ENCODE assay signal across 15 mouse cellular contexts in genomic region chr14:31410123-31410724, GRCm38 (mm10). TPM values are rescaled to one million over a fixed set of nuclear protein-coding genes. Genes with fewer than 3 reads are reported as not detected.
DNase-seq lines count a peak whose midpoint lies in the region; ATAC-seq and TF ChIP-seq lines count a peak whose summit lies in the region.
"Had no signal": no experiment of that assay in that cellular context is flagged by ENCODE, and none has a peak within 500 bp of the region (broad histone marks: within the 10 kb centered on the region; RNA-seq: fewer than 3 reads in every experiment).

No protein-coding gene starts in this region.

- TF ChIP-seq RAD21 in CH12.LX (IDR thresholded peaks at IDR 0.05; ENCODE audit: low read depth, low read length) = no peak

- 0 out of 2 replicates have a peak overlapping the region, but pooled peaks have one; percentile 18 for H3K4me2 ChIP-seq in CH12.LX (ENCODE audit: insufficient read depth, low read depth, poor library complexity, severe bottlenecking)
- H3K4me2 ChIP-seq in liver, postnatal 0 days (ENCODE audit: low read depth, low read length) = 0 out of 2 replicates have a peak overlapping the region, but pooled peaks have one; percentile 13
- H3K4me2 ChIP-seq: forebrain, embryonic 15.5 days; midbrain, embryonic 12.5 days had no signal

- no peak for TF ChIP-seq POLR2A in CH12.LX (IDR thresholded peaks at IDR 0.05; ENCODE audit: low read depth, low read length)

- peak overlapping the region; percentile 87 for H3K27ac ChIP-seq in heart, embryonic 10.5 days
- H3K27ac ChIP-seq in left cerebral cortex, adult 2 months = peak overlapping the region; percentile 75
- peak overlapping the region; percentile 8 for H3K27ac ChIP-seq in CH12.LX (ENCODE audit: insufficient read depth, low read depth)
- peak overlapping the region; percentile 89 for H3K27ac ChIP-seq in liver, postnatal 0 days (ENCODE audit: low read depth)
- H3K27ac ChIP-seq: forebrain, embryonic 15.5 days; macrophage; midbrain, embryonic 12.5 days had no signal

- H3K79me2 ChIP-seq in CH12.LX (replicated peaks; ENCODE audit: control insufficient read depth, extremely low read depth, insufficient read depth, poor library complexity, severe bottlenecking) = peaks cover 84% of the 10 kb centered on the region

- DNase-seq in heart, embryonic 10.5 days (ENCODE audit: low spot score) = peak; percentile 74
- no peak for DNase-seq in heart, postnatal 10 days
- DNase-seq in left cerebral cortex, adult 2 months (ENCODE audit: extremely low spot score in 1 of 2, low spot score in 2 of 2) = no peak
- no peak for DNase-seq in left cerebral cortex, postnatal 25 days (ENCODE audit: low spot score in 2 of 2)
- peak; percentile 78 for DNase-seq in CH12.LX (ENCODE audit: extremely low read depth)
- no peak for DNase-seq in liver, postnatal 0 days
- DNase-seq in MN1 (ENCODE audit: low spot score) = no peak
- DNase-seq: cerebellum, adult 9-10 months; embryo, embryonic 11 days; heart, adult 18-20 months; heart, postnatal 36 days; thymus, postnatal 36 days had no signal

- in situ Hi-C loops in CH12.LX (cut with MboI; ENCODE audit: low pct_ligation_motif_present, low pct_unique_long_range_greater_than_20kb, low sequenced_read_pairs) = no loop called here

- WGBS in heart, embryonic 10.5 days = 65% methylated on average over 9 of the region's 9 CpGs
- 49% methylated on average over 9 of the region's 9 CpGs for WGBS in liver, postnatal 0 days (ENCODE audit: insufficient replicate concordance)

- TF ChIP-seq CTCF in left cerebral cortex, adult 2 months (IDR thresholded peaks at IDR 0.05) = no peak
- no peak for TF ChIP-seq CTCF in CH12.LX (conservative IDR thresholded peaks at IDR 0.05 in 1 of 2, IDR thresholded peaks at IDR 0.05 in 1 of 2; ENCODE audit: low read depth in 2 of 2, low read length in 2 of 2)
- TF ChIP-seq CTCF in liver, postnatal 0 days (IDR thresholded peaks at IDR 0.05; ENCODE audit: low read depth) = 0 out of 2 replicates have a peak, but pooled peaks have one; percentile 12

- peaks cover 98% of the 10 kb centered on the region for H3K4me1 ChIP-seq in heart, embryonic 10.5 days
- peaks cover 74 to 100% of the 10 kb centered on the region in 2 experiments for H3K4me1 ChIP-seq in CH12.LX (ENCODE audit: control insufficient read depth in 1 of 2, insufficient read depth in 2 of 2)
- peaks cover 85% of the 10 kb centered on the region for H3K4me1 ChIP-seq in liver, postnatal 0 days (ENCODE audit: insufficient read depth)

- no peak for TF ChIP-seq EP300 in CH12.LX (IDR thresholded peaks at IDR 0.05; ENCODE audit: low read length)
- TF ChIP-seq EP300 in liver, postnatal 0 days (IDR thresholded peaks at IDR 0.05; ENCODE audit: low read depth) = no peak

- dilution Hi-C loops in CH12.LX (cut with MboI; ENCODE audit: extremely low pct_ligation_motif_present, extremely low pct_unique_long_range_greater_than_20kb, low sequenced_read_pairs) = no loop called here

- no peak for ATAC-seq in liver, postnatal 0 days
- ATAC-seq: forebrain, embryonic 15.5 days had no signal

- intact Hi-C loops in heart, postnatal 10 days (cut with DNase I) = no loop called here
- intact Hi-C loops in left cerebral cortex, adult 2 months (cut with DNase I) = loop anchor here (2.0 kb wide), 1 partner anchor 17 kb away; no protein-coding TSS in a partner anchor
- intact Hi-C loops in left cerebral cortex, postnatal 25 days (cut with DNase I) = loop anchor here (2.0 kb wide), 1 partner anchor 13 kb away; no protein-coding TSS in a partner anchor

- H3K9ac ChIP-seq in CH12.LX (ENCODE audit: insufficient read depth, low read depth) = no peak overlapping the region
- H3K9ac ChIP-seq in liver, postnatal 0 days (replicated peaks) = no peak overlapping the region
- H3K9ac ChIP-seq: forebrain, embryonic 15.5 days; midbrain, embryonic 12.5 days had no signal

- H3K27me3 ChIP-seq in heart, embryonic 10.5 days (ENCODE audit: insufficient read depth, poor library complexity, severe bottlenecking) = no peaks in the 10 kb centered on the region
- H3K27me3 ChIP-seq in CH12.LX (replicated peaks) = no peaks in the 10 kb centered on the region
- H3K27me3 ChIP-seq in liver, postnatal 0 days (ENCODE audit: insufficient read depth, low read length) = no peaks in the 10 kb centered on the region
- H3K27me3 ChIP-seq: forebrain, embryonic 15.5 days; midbrain, embryonic 12.5 days had no signal

- peaks cover 26% of the 10 kb centered on the region; the same call in 1 of the 2 replicates for H3K36me3 ChIP-seq in heart, embryonic 10.5 days
- H3K36me3 ChIP-seq in CH12.LX (replicated peaks in 1 of 2; ENCODE audit: control insufficient read depth in 1 of 2, insufficient read depth in 1 of 2, low read length in 1 of 2) = peaks cover 50 to 83% of the 10 kb centered on the region in 2 experiments
- H3K36me3 ChIP-seq in liver, postnatal 0 days (replicated peaks; ENCODE audit: insufficient read depth, low read length) = peaks cover 26% of the 10 kb centered on the region

- H3K9me3 ChIP-seq in heart, embryonic 10.5 days = no peaks in the 10 kb centered on the region
- no peaks in the 10 kb centered on the region for H3K9me3 ChIP-seq in CH12.LX (replicated peaks; ENCODE audit: low read length)
- no peaks in the 10 kb centered on the region for H3K9me3 ChIP-seq in liver, postnatal 0 days (ENCODE audit: low read length)
- H3K9me3 ChIP-seq: forebrain, embryonic 15.5 days; midbrain, embryonic 12.5 days had no signal

- H3K4me3 ChIP-seq in heart, embryonic 10.5 days = no peak overlapping the region
- H3K4me3 ChIP-seq in left cerebral cortex, adult 2 months = no peak overlapping the region
- H3K4me3 ChIP-seq in CH12.LX (replicated peaks in 1 of 3; ENCODE audit: low read depth in 2 of 3, low read length in 2 of 3, poor library complexity in 1 of 3) = peak overlapping the region in 1 of 3 experiments; percentile 32
- H3K4me3 ChIP-seq in liver, postnatal 0 days (ENCODE audit: low read depth, low read length) = no peak overlapping the region
- H3K4me3 ChIP-seq: forebrain, embryonic 15.5 days; midbrain, embryonic 12.5 days had no signal

TF ChIP-seq in CH12.LX, 34 proteins besides CTCF, POLR2A, EP300 and RAD21:
- peak; percentile 48 for TF ChIP-seq MEF2A (IDR thresholded peaks at IDR 0.05; ENCODE audit: borderline replicate concordance, low read depth, low read length)
- no peak for TF ChIP-seq ZNF384 (IDR thresholded peaks at IDR 0.05; ENCODE audit: low read depth, low read length)
- peak; percentile 43; the same call in 1 of the 2 replicates for TF ChIP-seq ETS1 (conservative IDR thresholded peaks at IDR 0.05; ENCODE audit: low read depth, low read length)
- TF ChIP-seq USF2 (conservative IDR thresholded peaks at IDR 0.05; ENCODE audit: low read depth, low read length) = no peak
- TF ChIP-seq ELF1 (IDR thresholded peaks at IDR 0.05; ENCODE audit: low read depth, low read length) = peak; percentile 56; the same call in 1 of the 2 replicates
- TF ChIP-seq E2F4 (IDR thresholded peaks at IDR 0.05; ENCODE audit: insufficient replicate concordance, low read depth, low read length) = no peak
- TF ChIP-seq ZMIZ1 (IDR thresholded peaks at IDR 0.05; ENCODE audit: low read depth, low read length) = no peak
- TF ChIP-seq SMC3 (IDR thresholded peaks at IDR 0.05; ENCODE audit: low read depth, low read length) = peak; percentile 3; the same call in 1 of the 2 replicates

RNA-seq across cellular contexts. Expression of gene Sh3bp5, which starts 25.7 kb away (rescaled TPM):
- polyA plus RNA-seq in heart, embryonic 10.5 days (2016; fragmentation: Nextera tagmentation; extraction: Ambion mirVana) = 26.5 and 30.1 TPM in 2 replicates
- 10 to 100 TPM; 59.7 to 65.1 TPM for total RNA-seq in heart, postnatal 10 days (2021)
- 10 to 100 TPM; 63.5 to 65.4 TPM for total RNA-seq in left cerebral cortex, adult 2 months (2021)
- total RNA-seq in left cerebral cortex, postnatal 25 days (2021) = 10 to 100 TPM; 56.7 to 65.8 TPM
- total RNA-seq in CH12.LX (2012; rRNA removed) = 50.2 and 64.6 TPM in 2 replicates
- total RNA-seq in CH12.LX (2014; rRNA removed) = 53.0 and 57.4 TPM in 2 replicates
- 158 and 164 TPM in 2 replicates for polyA plus RNA-seq in CH12.LX (2012; ENCODE audit: insufficient read length, low read depth)
- polyA plus RNA-seq in liver, postnatal 0 days (2015; fragmentation: Nextera tagmentation; extraction: Ambion mirVana) = 29.7 and 31.8 TPM in 2 replicates

Comparison
In these comparisons a context has a peak if more than half of its experiments do, and no peak if none do; other contexts are left out.
1. DNase-seq: peak in heart, embryonic 10.5 days (single experiment) and CH12.LX (single experiment); none in heart, postnatal 10 days (0 of 2), left cerebral cortex, adult 2 months (0 of 2), left cerebral cortex, postnatal 25 days (0 of 2), liver, postnatal 0 days (single experiment) and MN1 (single experiment).
2. H3K27ac ChIP-seq: peak in every context shown above with its lines; median percentile 89 in liver, postnatal 0 days; 87 in heart, embryonic 10.5 days; 75 in left cerebral cortex, adult 2 months; 8 in CH12.LX.